Mouse (Mus musculus): Measurements from ENCODE around the gene Srd5a3. TPM values are rescaled to one million over a fixed set of nuclear protein-coding genes. Genes with fewer than 3 reads are reported as not detected.

Gene Srd5a3
- total and polyA plus RNA-seq, 2 experiments from 2014 or later: 11.9 to 19.2 TPM

DNA sequence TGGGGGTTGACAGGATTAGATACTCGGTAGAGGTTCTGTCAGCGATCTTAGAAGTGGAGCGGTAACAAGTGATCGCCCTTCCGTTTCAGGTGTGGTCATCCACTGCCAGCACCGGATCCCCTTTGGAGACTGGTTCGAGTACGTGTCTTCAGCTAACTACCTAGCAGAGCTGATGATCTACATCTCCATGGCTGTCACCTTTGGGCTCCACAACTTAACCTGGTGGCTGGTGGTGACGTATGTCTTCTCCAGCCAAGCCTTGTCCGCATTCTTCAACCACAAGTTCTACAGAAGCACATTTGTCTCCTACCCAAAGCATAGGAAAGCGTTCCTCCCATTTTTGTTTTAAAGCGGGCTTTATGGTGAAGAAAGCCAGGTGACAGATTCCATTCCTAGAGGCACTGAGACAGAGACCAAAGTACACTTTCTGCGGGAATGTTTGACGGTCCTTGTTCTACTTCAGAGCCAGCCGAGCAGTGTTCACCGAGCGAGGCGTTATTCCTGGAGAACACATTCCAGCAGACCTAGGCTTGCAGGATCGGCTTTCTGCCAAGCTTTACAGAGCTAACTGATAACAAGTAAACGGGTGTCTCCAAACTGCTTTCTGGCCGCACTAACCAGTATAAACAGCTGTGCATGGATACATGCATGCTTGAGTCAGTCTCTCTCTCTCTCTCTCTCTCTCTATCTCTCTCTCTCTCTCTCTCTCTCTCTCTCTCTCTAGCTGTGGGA lies 14.5 kb downstream of the Srd5a3 start:
- Histone ChIP-seq H3K9ac (replicated peaks; ENCODE audit: low read length, poor library complexity, severe bottlenecking) (no peak overlapping the region), H3K27ac (ENCODE audit: low read depth, low read length) (no peak overlapping the region), H3K4me3 (ENCODE audit: low read depth, low read length) (no peak overlapping the region), H3K4me2 (ENCODE audit: low read depth, low read length, poor library complexity, severe bottlenecking) (no peak overlapping the region), H3K9me3 (ENCODE audit: low read length) (no peaks in the 10 kb centered on the region), H3K36me3 (ENCODE audit: insufficient read depth, low read length) (peaks cover 15% of the 10 kb centered on the region), H3K4me1 (ENCODE audit: insufficient read depth, low read length) (no peaks in the 10 kb centered on the region), H3K27me3 (ENCODE audit: insufficient read depth, low read length) (no peaks in the 10 kb centered on the region)
- no peak for TF ChIP-seq CTCF (IDR thresholded peaks at IDR 0.05)
- DNase-seq (ENCODE audit: low spot score) (no peak), ATAC-seq (ENCODE audit: low FRiP score) (no peak)
- 93% methylated on average over 21 of the region's 21 CpGs for WGBS

DNA sequence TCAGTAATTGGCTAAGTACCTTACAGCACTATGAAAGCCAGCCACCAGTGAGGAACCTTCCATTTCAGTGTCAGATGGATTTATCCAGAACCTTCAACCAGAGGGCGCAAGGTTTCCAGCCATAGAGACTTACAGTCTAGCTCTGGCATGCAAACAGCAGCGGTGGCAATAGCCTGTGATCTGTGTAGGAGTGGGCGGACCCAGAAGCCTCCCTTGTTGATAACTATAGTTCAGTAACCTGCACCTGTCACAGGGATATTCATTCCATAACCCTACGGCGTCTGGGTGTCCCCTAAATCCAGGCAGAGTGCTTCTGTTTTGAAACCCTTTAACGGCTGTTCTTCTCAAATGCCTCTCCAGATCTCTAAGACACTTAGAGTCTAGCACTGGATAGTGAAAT lies 19.5 kb downstream of the Srd5a3 start:
- ATAC-seq (ENCODE audit: low FRiP score) (no peak), DNase-seq (ENCODE audit: low spot score) (no peak)
- H3K36me3 ChIP-seq (ENCODE audit: insufficient read depth, low read length): peaks cover 8% of the 10 kb centered on the region
- H3K4me2 ChIP-seq (ENCODE audit: low read depth, low read length, poor library complexity, severe bottlenecking): no peak overlapping the region
- no peaks in the 10 kb centered on the region for H3K9me3 ChIP-seq (ENCODE audit: low read length)
- no peak overlapping the region for H3K4me3 ChIP-seq (ENCODE audit: low read depth, low read length)
- 89% methylated on average over 6 of the region's 6 CpGs for WGBS
- no peak overlapping the region for H3K9ac ChIP-seq (replicated peaks; ENCODE audit: low read length, poor library complexity, severe bottlenecking)
- no peaks in the 10 kb centered on the region for H3K27me3 ChIP-seq (ENCODE audit: insufficient read depth, low read length)
- no peak overlapping the region for H3K27ac ChIP-seq (ENCODE audit: low read depth, low read length)
- TF ChIP-seq CTCF (IDR thresholded peaks at IDR 0.05): no peak
- no peaks in the 10 kb centered on the region for H3K4me1 ChIP-seq (ENCODE audit: insufficient read depth, low read length)

DNA sequence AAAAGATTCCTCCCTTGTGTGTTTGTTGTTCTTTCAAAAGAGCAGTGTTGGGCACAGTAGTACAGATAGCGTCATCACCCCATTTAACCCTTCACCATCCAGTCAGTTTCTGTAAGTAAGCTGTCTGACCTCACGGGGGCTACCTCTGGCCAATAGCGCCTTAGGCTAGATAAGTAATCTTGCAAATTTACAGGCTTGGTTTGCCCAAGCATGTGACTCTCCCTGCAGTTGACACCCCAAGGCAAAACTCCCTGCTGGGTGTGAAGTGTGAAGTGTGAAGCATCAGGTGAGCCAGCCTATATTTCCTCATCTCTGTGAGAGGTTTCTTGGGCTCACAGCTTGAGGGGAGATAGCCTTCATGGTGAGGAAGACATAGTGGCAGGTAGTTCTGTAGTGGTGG lies 20.0 kb downstream of the Srd5a3 start:
- DNase-seq (ENCODE audit: low spot score) (no peak), ATAC-seq (ENCODE audit: low FRiP score) (no peak)
- 78% methylated on average over 3 of the region's 3 CpGs for WGBS
- no peaks in the 10 kb centered on the region for H3K27me3 ChIP-seq (ENCODE audit: insufficient read depth, low read length)
- no peak overlapping the region for H3K9ac ChIP-seq (replicated peaks; ENCODE audit: low read length, poor library complexity, severe bottlenecking)
- no peak for TF ChIP-seq CTCF (IDR thresholded peaks at IDR 0.05)
- no peaks in the 10 kb centered on the region for H3K9me3 ChIP-seq (ENCODE audit: low read length)
- no peak overlapping the region for H3K4me2 ChIP-seq (ENCODE audit: low read depth, low read length, poor library complexity, severe bottlenecking)
- H3K4me1 ChIP-seq (ENCODE audit: insufficient read depth, low read length): no peaks in the 10 kb centered on the region
- no peak overlapping the region for H3K4me3 ChIP-seq (ENCODE audit: low read depth, low read length)
- no peak overlapping the region for H3K27ac ChIP-seq (ENCODE audit: low read depth, low read length)
- peaks cover 3% of the 10 kb centered on the region; the same call in 1 of the 2 replicates for H3K36me3 ChIP-seq (ENCODE audit: insufficient read depth, low read length)

DNA sequence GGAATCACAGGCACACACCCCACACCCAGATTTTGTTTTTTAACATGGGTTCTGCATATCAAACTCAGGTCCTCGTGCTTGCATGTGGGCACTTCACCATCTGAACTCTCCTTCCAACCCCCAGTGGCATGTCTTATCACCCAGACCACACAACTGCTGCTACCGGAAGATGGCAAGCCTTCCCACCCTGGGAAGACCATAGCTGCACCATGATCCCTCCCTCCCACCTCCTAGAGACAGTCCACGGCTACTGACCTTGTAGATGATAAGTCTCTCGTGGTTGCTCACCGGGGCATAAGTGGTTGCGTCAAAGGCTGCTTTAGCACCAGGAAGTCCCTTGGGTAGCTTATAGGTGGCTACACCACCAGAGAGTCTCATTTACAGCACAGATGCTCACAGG lies 21.4 kb downstream of the Srd5a3 start:
- no peaks in the 10 kb centered on the region for H3K36me3 ChIP-seq (ENCODE audit: insufficient read depth, low read length)
- H3K27me3 ChIP-seq (ENCODE audit: insufficient read depth, low read length): no peaks in the 10 kb centered on the region
- H3K4me3 ChIP-seq (ENCODE audit: low read depth, low read length): no peak overlapping the region
- no peak overlapping the region for H3K4me2 ChIP-seq (ENCODE audit: low read depth, low read length, poor library complexity, severe bottlenecking)
- H3K9ac ChIP-seq (replicated peaks; ENCODE audit: low read length, poor library complexity, severe bottlenecking): no peak overlapping the region
- TF ChIP-seq CTCF (IDR thresholded peaks at IDR 0.05): no peak
- no peaks in the 10 kb centered on the region for H3K4me1 ChIP-seq (ENCODE audit: insufficient read depth, low read length)
- no peaks in the 10 kb centered on the region for H3K9me3 ChIP-seq (ENCODE audit: low read length)
- no peak overlapping the region for H3K27ac ChIP-seq (ENCODE audit: low read depth, low read length)
- DNase-seq (ENCODE audit: low spot score): no peak
- no peak for ATAC-seq (ENCODE audit: low FRiP score)
- WGBS: 92% methylated on average over 6 of the region's 6 CpGs

DNA sequence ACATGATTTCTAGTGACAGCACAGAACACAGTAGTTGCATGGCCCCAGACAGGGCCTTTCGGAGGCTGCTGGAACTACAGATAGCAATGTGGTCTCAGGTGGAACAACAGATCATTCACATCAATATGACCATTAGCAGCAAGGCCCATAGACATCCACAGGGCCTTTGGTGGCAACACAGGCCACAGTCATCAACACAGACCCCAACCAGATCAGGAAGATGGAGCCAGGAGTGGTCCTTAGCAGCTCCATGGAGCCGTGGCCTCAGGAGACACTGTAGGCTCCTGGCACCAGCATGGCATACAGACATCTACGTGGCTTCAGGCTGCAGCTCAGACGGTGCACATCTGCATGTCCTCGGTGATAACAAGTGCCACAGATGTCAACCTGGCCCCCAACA lies 22.9 kb downstream of the Srd5a3 start:
- no peak for TF ChIP-seq CTCF (IDR thresholded peaks at IDR 0.05)
- 80% methylated on average over 5 of the region's 5 CpGs for WGBS
- no peak overlapping the region for H3K4me2 ChIP-seq (ENCODE audit: low read depth, low read length, poor library complexity, severe bottlenecking)

DNA sequence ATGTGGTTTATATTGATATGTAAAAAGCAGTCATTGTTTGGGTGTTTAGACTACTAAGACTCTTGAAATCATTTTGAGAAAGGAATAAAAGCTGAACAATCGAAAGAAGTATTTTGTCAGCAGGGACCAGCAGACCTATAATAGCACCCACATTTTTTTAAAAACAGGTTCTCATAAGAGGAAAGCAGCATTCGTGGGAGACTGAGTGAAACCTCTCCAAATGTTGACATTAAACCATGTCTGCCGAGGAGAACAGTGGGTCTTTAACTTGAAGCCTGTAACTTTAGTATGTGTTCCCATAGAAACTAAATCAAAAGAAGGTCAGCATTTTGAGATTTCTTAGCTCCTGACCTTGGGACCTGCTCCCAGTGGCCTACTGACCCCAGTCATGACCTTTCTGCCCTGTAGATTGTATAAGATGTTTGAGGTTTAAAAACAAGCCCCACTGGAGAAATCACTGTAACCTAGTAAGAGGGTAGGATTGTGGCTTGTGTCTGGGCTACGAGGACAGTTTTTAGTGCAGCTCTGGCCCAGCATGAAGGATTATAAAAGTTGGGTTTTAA lies 23.8 kb downstream of the Srd5a3 start:
- ATAC-seq (ENCODE audit: low FRiP score): no peak
- H3K9ac ChIP-seq (replicated peaks; ENCODE audit: low read length, poor library complexity, severe bottlenecking): no peak overlapping the region
- no peak overlapping the region for H3K4me2 ChIP-seq (ENCODE audit: low read depth, low read length, poor library complexity, severe bottlenecking)
- no peaks in the 10 kb centered on the region for H3K36me3 ChIP-seq (ENCODE audit: insufficient read depth, low read length)
- DNase-seq (ENCODE audit: low spot score): no peak
- no peak for TF ChIP-seq CTCF (IDR thresholded peaks at IDR 0.05)
- H3K27me3 ChIP-seq (ENCODE audit: insufficient read depth, low read length): no peaks in the 10 kb centered on the region
- no peaks in the 10 kb centered on the region for H3K9me3 ChIP-seq (ENCODE audit: low read length)
- H3K4me1 ChIP-seq (ENCODE audit: insufficient read depth, low read length): no peaks in the 10 kb centered on the region
- H3K27ac ChIP-seq (ENCODE audit: low read depth, low read length): no peak overlapping the region
- 35% methylated on average over 4 of the region's 4 CpGs for WGBS
- H3K4me3 ChIP-seq (ENCODE audit: low read depth, low read length): no peak overlapping the region

More for the DNA sequence above, 22.9 kb downstream of the Srd5a3 start:
- H3K9ac ChIP-seq (replicated peaks; ENCODE audit: low read length, poor library complexity, severe bottlenecking): no peak overlapping the region
- no peak overlapping the region for H3K4me3 ChIP-seq (ENCODE audit: low read depth, low read length)
- H3K36me3 ChIP-seq (ENCODE audit: insufficient read depth, low read length): no peaks in the 10 kb centered on the region
- no peaks in the 10 kb centered on the region for H3K9me3 ChIP-seq (ENCODE audit: low read length)
- H3K4me1 ChIP-seq (ENCODE audit: insufficient read depth, low read length): no peaks in the 10 kb centered on the region
- no peaks in the 10 kb centered on the region for H3K27me3 ChIP-seq (ENCODE audit: insufficient read depth, low read length)
- no peak overlapping the region for H3K27ac ChIP-seq (ENCODE audit: low read depth, low read length)
- no peak for DNase-seq (ENCODE audit: low spot score)
- no peak for ATAC-seq (ENCODE audit: low FRiP score)
